Mouse (Mus musculus) NIH3T3 (cell line): ENCODE measurements around the gene Tm4sf1.

ENCODE experiments used
- DNase-seq: peaks from one replicate; pipeline ENCODE4 v3.0.0-alpha.2; 2012; ENCODE audit warnings: low read depth

The Tm4sf1 gene

DNA sequence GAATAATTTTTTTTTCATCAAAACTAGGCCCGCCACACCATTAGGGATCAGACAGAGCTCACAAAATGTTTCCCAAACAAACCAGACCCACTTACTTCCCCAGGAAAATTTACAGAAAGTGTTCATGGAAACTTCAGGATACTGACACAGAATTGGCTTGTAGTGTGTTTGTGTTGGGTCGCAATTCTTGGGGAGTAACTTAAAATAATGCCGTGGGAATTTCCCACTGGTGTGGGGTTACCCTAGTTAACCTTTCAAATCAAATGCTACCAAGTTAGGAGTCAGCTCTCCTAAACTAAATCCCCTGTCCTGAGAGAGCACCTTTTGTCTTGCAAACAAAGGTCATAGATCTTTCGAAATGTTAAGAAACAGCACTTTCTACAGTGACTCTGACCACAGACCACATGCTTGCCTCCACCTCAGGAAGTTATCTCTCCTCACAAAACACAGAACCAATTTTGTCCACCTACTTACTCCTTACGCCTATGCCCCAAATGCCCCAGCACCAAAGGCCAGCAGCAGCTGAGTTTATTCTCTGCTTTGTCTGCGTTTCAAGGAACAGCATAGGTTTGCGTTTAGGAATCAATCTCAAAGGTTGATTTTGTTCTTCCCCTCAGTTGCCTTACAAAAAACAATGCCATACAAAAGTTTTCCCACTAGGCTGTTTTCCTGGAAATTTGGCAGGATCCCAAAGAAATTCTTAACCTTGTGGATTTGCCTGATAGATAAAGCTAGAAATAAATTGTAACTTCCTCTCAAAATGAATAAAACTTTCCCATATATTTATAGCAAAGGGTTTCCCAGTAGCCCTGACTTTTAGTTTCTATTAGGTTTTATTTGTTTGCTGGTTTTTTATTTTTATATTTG lies 13.7 kb downstream of the Tm4sf1 start:
- DNase-seq = no peak

DNA sequence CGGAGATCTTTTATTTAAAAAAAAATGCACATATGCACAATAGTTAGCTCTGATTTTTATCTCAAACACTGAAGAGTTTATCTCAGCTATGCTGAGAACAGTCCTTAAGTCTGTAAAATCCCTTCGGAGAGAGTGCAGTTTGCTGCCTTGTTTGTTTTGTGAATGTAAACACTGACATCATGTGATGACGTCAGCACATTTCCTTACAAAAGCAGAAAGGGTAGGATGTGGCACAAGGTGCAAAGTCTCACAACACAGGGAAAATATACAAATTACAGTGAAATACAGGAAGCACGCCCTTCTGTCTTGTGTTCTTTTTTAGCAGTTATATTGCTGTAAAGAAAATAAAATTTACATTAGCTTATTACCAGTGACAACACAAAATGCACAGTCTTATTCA lies 14.3 kb downstream of the Tm4sf1 start:
- DNase-seq = no peak

DNA sequence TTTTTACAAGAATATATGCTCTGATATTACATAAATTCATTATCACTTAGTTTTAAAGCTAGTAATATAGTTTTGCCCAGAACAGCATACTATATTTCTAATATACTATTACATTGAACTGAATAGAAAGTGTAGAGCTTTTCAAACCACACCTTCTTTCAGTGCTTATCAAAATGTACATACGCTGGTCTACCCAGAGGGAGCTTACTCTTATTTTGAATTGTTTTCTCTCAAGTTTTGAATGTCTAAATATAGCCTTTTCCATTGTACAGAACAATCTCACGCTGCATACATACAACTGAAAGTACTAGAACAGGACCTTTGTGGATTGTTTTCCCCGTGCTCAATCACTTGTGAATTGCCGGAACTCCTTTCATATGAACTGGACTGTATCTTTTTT lies 23.6 kb downstream of the Tm4sf1 start:
- no peak for DNase-seq

DNA sequence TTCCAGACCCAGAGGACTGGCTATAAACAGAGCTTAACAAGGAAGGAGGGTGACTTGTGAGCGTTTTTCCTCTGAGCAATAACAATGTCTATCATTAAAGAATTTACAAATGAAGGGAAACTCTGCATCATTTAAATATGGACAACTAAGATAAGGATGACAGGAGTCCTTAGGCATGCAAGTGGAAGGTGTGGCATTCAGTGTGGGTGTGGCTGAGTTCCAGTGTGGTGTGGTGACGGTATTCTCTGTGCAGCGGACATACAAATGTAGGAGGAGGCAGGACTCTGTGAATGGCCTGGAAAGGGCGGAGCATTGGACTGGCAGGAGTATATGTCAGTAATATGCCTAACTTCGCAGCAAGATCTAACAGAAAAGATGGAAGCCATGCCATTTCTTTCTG lies 24.3 kb downstream of the Tm4sf1 start:
- peak; percentile 84 for DNase-seq

DNA sequence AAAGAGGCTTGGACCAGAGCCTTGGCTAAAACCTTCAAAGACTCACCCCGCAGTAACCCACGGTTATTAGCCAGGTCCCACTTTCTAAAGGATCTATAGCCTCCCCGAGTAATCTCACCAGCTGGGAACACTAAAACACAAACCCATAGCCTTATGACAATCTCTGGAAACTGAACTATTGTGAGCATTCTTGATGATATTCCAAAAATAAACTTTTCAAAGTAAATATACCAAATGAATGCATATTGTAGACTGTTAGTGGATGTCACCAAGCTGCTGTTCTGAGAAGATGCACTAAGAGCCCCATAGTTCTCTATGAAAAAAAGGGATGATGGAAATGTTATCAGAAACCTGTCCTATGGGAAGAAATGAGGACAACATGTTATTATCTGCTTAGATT lies 25.0 kb downstream of the Tm4sf1 start:
- no peak for DNase-seq

DNA sequence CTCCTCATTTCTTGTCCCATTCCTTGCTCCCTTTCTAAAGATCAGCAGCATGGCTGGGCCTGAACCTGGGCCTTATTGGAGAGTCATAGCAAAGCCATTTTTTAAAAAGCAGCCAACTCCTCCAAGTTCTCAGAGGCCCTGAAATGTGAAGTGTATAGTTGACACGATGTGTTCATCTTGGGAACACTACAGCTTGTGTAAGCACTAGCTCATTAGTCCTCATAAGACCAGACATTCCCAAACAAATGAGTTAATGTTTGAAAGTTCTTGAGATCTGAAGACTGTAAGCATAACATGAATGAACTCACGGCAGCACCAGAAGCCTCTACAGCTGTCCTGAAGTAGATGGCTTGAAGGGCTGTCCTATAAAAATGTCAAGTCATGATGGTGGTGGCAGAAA lies 32.8 kb downstream of the Tm4sf1 start:
- DNase-seq = no peak

DNA sequence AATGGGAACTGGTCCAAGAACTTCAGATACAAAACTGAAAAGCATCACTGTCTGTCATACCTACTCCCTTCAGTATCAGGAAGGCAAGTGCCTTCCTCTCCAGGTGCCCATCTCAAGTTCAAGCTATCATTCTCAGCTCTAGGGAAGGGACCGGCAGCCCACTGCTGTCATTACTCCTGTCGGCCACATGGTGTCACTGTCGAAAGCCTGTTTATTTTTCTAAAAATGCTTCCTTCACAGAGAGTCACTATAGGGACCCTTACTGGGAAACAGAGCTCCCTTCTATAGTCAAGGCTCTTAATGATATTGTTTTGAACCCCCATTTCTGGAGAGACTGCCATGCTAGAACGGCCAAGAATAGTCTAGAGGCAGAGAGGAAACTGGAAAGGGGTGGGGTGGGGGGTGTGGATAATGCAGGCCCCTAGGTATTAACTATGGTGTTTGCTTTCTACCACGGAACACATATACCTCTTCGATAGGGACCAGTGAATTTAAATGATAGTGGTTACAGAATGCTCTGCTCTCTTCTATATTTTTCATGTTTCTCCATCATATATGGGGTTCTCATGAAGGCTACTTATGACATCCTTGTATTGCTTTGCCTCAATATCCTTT lies 34.1 kb downstream of the Tm4sf1 start:
- peak; percentile 83 for DNase-seq

DNA sequence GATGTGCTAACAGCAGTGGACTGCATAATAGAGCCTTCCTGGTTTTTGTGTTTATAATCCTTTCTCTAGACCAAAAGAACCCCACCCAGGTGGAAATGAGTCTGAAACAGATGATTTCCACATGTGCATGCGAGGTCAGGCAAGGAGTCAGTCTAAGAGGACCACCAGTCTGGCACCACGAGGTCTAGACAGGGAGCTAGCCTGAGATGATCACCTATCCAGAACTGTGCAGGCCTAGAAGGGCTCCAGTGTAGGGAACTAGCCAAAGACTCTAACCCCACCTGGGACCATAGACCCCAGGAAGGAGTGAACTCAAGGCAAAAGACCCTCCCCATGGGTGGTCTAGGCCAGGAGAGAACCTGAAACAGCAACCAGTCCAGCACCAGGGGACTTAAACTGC lies 48.7 kb downstream of the Tm4sf1 start:
- no peak for DNase-seq

DNA sequence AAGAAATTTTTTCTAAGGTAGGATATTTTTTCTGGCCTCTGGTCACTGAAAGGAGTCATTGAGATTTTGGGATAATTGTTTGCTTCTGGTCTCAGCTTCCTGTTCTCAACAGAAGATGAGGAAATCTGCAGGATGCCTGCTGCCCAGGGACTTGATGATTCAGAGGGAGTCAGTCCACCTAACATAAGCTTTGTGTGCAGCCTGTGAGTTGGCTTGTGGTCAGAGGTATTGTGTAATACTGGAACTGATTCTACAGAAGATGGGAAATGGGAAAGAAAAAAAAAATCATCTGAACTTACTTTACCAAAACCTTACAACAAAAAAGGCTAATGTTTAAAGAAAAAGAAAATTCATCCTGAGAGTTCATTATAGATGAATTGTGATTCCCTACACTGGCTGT lies 49.2 kb downstream of the Tm4sf1 start:
- DNase-seq = peak; percentile 97

DNA sequence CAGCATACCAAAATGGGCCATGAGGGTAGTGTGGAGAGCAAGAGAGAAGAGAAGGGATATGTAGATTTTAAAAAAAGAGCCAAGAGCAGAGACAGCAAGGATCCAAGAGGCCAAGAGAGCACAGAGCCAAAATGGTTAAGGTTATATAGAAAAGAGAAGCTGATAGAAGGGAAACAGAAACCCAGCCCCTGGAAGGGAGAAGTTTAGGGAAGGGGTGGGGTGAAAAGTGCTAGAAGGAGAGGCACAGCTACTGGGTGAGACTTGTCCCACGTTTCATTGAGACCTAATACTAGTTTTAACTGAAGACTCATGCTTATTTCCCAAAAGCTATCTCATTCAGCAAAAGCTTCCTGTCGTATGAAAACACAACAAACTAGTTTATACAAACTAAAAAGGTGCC lies 56.5 kb downstream of the Tm4sf1 start:
- no peak for DNase-seq
